Mouse (Mus musculus): ENCODE results near the gene Ptpn13. TPM values are rescaled to one million over a fixed set of nuclear protein-coding genes. Genes with fewer than 3 reads are reported as not detected.

Ptpn13 gene
- polyA plus RNA-seq (2017; shearing (Covaris generic)), result 24.8 TPM

DNA sequence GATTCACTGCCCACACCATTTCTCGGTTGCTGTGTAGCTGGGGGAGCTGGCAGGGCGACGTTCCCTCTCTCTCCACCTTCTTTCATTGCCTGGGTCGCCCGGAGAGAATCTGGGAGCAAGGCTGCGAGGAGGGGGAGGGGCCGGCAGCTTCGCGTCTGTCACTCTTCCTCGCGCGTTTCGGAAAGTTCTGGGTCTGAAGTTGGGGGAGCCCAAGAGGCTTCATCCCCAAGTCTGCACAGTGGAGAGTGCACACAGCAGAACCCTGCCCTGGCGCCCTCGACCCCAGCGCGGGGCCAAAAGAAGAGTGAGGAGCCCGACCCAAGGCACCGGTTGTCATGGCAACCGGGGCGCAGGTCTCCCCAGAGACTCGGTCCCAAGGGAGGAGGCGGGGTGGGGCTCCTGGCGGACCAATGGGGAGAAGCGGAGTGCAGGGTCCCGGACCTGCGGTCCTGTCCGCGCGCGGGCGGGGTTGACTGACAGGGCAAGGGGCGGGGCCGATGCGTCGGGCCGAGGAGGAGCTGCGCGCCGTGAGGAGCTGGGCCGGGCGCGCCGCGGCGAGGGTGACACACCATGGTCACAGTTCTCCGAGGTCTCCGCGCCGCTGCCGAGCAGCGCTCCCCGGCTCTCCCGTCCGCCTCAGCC lies at the start of gene Ptpn13:
Ptpn13 (plus strand) TSS at position 515 of the 642 bp plus-strand sequence.

GRCm38 (mm10) chr5:103629111-103629764 lies 204.2 kb downstream of the Ptpn13 start, which contains the start of gene Slc10a6:
TSS of gene Slc10a6 (minus strand) at chr5:103629403.

Other genes starting within 250 kb of the Ptpn13 start
- gene Mapk10, start 213.9 kb upstream of the Ptpn13 start, polyA plus RNA-seq (2017; shearing (Covaris generic)), result not detected
- not detected for gene Slc10a6, start 204.2 kb downstream of the Ptpn13 start, polyA plus RNA-seq (2017; shearing (Covaris generic))
- gene 1700016H13Rik, start 230.8 kb downstream of the Ptpn13 start, polyA plus RNA-seq (2017; shearing (Covaris generic)), result not detected